Mouse (Mus musculus): ENCODE data around the gene Tdpoz1.
"Not testable (repeated sequence)": the region's sequence is repeated elsewhere in the genome, so short reads cannot be mapped to it uniquely, and the experiment has no call there.

DNA sequence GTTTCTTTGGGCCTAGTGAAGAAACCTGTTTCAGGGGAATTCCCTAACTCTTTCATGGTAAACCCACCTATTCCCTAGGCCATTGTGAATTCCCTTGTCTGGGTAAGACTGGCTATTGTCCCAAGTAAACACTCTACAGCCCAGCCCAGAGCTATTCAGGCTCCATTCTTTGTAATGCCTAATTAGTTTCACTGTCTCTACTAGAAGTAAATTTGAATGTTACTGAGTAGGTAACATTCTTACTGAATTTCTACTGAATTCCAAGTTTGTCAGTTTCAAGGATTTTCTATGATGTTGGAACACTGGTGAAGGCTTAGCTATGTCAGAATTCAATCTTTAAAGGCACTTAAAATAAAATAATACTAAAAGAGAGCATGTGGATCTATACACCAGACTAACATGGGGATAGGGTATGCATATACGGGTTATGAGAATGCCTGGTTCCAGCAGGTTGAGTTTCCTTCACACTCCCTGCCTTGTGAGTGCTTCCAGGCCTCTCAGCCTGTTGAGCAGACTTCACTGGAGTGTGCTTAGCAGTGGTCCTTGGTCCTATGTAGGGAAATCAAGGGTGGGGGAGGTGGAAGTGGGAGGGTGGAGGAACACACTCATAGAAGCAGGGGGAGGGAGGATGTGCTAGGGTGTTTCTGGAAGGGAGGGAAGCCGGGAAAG lies 33.0 kb upstream of the Tdpoz1 start:
- not testable (repeated sequence) for TF ChIP-seq CTCF (IDR thresholded peaks at IDR 0.05; ENCODE audit: extremely low read depth, insufficient read length, insufficient replicate concordance, low read depth, low read length); POLR2A (IDR thresholded peaks at IDR 0.05; ENCODE audit: low read depth, low read length)

Data from small intestine, adult 2 months (tissue).